Mouse (Mus musculus): Measurements from ENCODE around the gene Erfe. TPM values are rescaled to one million over a fixed set of nuclear protein-coding genes. Genes with fewer than 3 reads are reported as not detected.

The Erfe gene
- polyA plus RNA-seq, 1 experiment: not detected

DNA sequence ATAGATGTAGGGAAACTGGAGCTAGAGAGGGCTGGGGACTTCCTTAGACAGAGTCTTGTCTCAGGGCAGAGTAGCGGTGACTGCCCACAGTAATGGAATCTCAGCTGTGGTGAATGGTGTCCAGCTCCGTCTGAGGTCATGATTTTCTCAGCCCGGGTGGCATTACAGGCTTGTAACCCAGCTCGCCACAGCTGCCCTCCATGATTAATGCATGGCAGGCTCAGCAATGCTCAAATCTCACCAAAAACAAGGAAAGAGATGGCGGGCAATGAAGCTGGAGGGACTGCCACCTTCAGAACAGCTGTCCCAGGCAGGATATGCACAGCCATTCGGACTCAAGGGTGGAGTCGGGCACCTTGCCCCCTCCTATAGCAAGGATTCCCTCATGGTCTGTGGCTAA lies 28.9 kb upstream of the Erfe start:
- Histone ChIP-seq H3K4me1 (ENCODE audit: control insufficient read depth, insufficient read depth, low read length) (no peaks in the 10 kb centered on the region), H3K27me3 (ENCODE audit: control insufficient read depth, insufficient read depth, low read length) (no peaks in the 10 kb centered on the region), H3K27ac (ENCODE audit: insufficient read depth, low read length) (no peak overlapping the region), H3K4me3 (replicated peaks; ENCODE audit: insufficient read depth, low read depth, low read length) (no peak overlapping the region)
- no peak for DNase-seq
- TF ChIP-seq CTCF (IDR thresholded peaks at IDR 0.05; ENCODE audit: borderline replicate concordance, insufficient read depth, low read depth, low read length) (no peak), POLR2A (IDR thresholded peaks at IDR 0.05; ENCODE audit: borderline replicate concordance, insufficient read depth, low read length) (no peak)
- WGBS: 88% methylated on average over 7 of the region's 7 CpGs

DNA sequence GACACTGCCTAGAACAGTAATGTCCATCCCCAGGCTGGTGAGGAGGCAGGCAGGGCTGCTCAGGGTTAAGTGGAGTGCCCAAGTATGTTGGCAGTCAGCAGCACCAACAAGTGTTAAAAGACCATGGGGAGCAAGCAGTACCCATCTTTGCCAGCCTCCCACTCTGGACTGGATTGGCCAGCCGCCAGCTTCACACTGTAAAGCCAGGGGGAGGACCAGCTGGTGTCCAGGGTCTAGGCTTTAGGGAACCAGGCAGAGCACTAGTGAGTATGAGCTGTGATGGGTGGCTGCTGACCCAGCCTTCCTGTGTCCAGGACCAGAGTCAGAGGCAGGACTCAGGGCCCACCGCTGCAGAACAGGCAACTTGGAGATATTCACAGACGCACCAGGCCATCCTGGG lies 22.2 kb upstream of the Erfe start:
- H3K27ac ChIP-seq (ENCODE audit: insufficient read depth, low read length): no peak overlapping the region
- H3K4me1 ChIP-seq (ENCODE audit: control insufficient read depth, insufficient read depth, low read length): no peaks in the 10 kb centered on the region
- peak in 1 of 2 experiments; percentile 18 for DNase-seq
- no peak overlapping the region for H3K4me3 ChIP-seq (replicated peaks; ENCODE audit: insufficient read depth, low read depth, low read length)
- TF ChIP-seq CTCF (IDR thresholded peaks at IDR 0.05; ENCODE audit: borderline replicate concordance, insufficient read depth, low read depth, low read length) (no peak), POLR2A (IDR thresholded peaks at IDR 0.05; ENCODE audit: borderline replicate concordance, insufficient read depth, low read length) (no peak)
- H3K27me3 ChIP-seq (ENCODE audit: control insufficient read depth, insufficient read depth, low read length): peaks cover 2% of the 10 kb centered on the region; the same call in 1 of the 2 replicates
- 24% methylated on average over 3 of the region's 3 CpGs for WGBS

DNA sequence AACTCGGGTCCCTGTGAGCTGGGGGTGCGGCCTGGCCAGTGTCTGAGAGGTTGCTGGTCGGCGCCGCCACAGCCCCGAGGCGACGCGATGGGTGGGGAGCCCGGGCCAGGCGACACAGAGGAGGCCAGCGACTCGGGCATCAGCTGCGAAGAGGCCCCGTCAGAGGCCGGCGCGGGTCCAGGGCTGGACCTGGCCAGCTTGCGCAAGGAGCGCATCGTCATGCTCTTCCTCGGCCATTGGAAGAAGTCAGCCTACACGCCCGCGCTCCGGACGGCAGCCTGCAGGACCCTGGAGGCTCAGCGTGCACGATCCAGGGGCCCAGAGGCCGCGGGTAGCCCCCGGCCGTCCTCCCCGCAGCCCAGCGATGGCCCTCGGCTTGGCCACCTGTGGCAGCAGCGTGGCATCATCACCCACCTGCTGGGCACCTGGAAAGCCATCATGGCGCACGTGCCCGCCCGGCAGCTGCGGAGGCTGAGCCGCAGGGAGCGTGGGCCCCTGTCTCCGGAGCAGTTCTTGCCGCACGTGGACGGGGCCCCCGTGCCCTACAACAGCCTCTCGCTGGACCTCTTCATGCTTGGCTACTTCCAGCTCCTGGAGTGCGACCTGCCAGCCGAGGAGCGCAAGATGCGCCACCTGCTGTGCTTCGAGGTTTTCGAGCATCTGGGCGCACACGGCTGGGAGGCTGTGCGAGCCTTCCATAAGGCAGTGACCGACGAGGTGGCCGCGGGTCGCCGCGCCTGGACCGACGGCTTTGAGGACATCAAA lies 21.1 kb upstream of the Erfe start:
- 2% methylated on average over 68 of the region's 68 CpGs for WGBS
- Histone ChIP-seq H3K4me1 (ENCODE audit: control insufficient read depth, insufficient read depth, low read length) (no peaks in the 10 kb centered on the region), H3K4me3 (replicated peaks; ENCODE audit: insufficient read depth, low read depth, low read length) (no peak overlapping the region), H3K27me3 (ENCODE audit: control insufficient read depth, insufficient read depth, low read length) (peaks cover 2% of the 10 kb centered on the region; the same call in 1 of the 2 replicates), H3K27ac (ENCODE audit: insufficient read depth, low read length) (no peak overlapping the region)
- no peak for TF ChIP-seq CTCF (IDR thresholded peaks at IDR 0.05; ENCODE audit: borderline replicate concordance, insufficient read depth, low read depth, low read length)
- DNase-seq: peak; percentile 18 to 19

DNA sequence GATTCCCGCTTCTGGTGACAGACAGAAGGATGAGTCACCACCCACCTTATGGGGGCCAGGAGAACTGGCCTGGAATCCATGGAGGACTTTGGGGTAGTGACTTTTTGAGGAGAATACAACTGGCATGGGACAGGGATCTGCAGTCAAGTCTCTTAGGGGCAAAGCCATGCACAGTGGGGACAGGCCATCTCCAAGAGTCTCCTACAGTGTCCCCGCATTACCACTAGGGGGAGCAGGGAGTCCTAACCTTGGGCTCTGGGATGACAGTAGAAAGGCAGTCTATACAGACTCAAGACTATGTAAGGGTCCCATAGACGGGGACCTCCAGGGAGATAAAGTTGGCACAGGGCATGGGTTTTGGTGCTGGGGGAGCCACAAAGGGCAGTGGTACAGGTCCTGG lies 19.3 kb upstream of the Erfe start:
- peak; percentile 52 to 68 for DNase-seq
- no peak overlapping the region for H3K4me3 ChIP-seq (replicated peaks; ENCODE audit: insufficient read depth, low read depth, low read length)
- WGBS: 38% methylated on average over 3 of the region's 3 CpGs
- peaks cover 2% of the 10 kb centered on the region; the same call in 1 of the 2 replicates for H3K27me3 ChIP-seq (ENCODE audit: control insufficient read depth, insufficient read depth, low read length)
- TF ChIP-seq CTCF (IDR thresholded peaks at IDR 0.05; ENCODE audit: borderline replicate concordance, insufficient read depth, low read depth, low read length) (peak; percentile 89), POLR2A (IDR thresholded peaks at IDR 0.05; ENCODE audit: borderline replicate concordance, insufficient read depth, low read length) (no peak)
- H3K4me1 ChIP-seq (ENCODE audit: control insufficient read depth, insufficient read depth, low read length): no peaks in the 10 kb centered on the region
- no peak overlapping the region for H3K27ac ChIP-seq (ENCODE audit: insufficient read depth, low read length)

DNA sequence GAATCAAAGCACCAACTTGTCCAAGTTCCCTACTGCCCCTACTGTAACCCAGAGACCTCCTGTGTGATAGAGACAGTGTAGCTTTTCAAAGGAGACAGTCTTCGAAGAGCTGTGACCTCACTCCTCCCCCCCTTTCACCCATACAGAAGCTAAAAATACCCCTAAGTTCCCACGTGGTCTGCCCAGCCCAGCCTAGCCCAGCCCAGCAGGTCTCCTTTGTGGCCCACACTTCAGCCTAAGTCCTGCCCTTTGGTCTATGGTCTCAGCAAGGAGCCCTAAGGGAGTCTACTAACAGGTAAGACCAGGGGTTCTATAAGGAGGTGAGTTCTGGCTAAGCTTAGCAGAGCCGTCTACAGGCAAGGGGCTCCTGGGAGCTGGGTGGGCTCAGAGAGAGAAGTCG lies 15.4 kb upstream of the Erfe start, which contains the start of gene Klhl30:
Gene Klhl30, plus strand, starts transcription at position 176 of the 400 bp plus-strand sequence.
- TF ChIP-seq POLR2A (IDR thresholded peaks at IDR 0.05; ENCODE audit: borderline replicate concordance, insufficient read depth, low read length): no peak
- no peak for TF ChIP-seq CTCF (IDR thresholded peaks at IDR 0.05; ENCODE audit: borderline replicate concordance, insufficient read depth, low read depth, low read length)
- 63% methylated on average over 4 of the region's 4 CpGs for WGBS

DNA sequence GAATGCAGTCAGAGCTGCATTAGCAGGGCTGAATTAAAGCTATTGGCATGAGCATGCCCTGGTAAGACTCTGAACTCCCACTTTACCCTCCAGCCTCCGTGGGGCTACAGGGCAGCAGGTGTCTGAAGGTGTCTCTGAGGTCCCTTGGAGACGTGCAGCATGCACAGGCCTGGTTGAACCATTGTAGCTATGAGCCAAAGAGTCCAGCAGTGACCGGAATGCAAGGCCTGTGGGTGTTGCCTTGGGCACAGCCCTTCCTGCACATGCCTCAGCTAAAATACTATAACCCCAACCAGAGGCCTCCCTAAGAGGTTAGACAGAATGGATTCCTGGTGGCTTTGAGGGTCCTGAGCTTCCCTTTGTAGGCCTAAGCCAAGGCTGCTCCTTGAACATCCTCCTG lies 15.0 kb upstream of the Erfe start:
- Histone ChIP-seq H3K4me3 (replicated peaks; ENCODE audit: insufficient read depth, low read depth, low read length) (no peak overlapping the region), H3K27me3 (ENCODE audit: control insufficient read depth, insufficient read depth, low read length) (no peaks in the 10 kb centered on the region), H3K4me1 (ENCODE audit: control insufficient read depth, insufficient read depth, low read length) (no peaks in the 10 kb centered on the region), H3K27ac (ENCODE audit: insufficient read depth, low read length) (no peak overlapping the region)
- 76% methylated on average over 3 of the region's 3 CpGs for WGBS
- no peak for DNase-seq
- TF ChIP-seq POLR2A (IDR thresholded peaks at IDR 0.05; ENCODE audit: borderline replicate concordance, insufficient read depth, low read length) (no peak), CTCF (IDR thresholded peaks at IDR 0.05; ENCODE audit: borderline replicate concordance, insufficient read depth, low read depth, low read length) (no peak)

More for the DNA sequence above, 15.4 kb upstream of the Erfe start, which contains the start of gene Klhl30:
- H3K27me3 ChIP-seq (ENCODE audit: control insufficient read depth, insufficient read depth, low read length): no peaks in the 10 kb centered on the region
- no peak within 1 kb of the TSS for H3K27ac ChIP-seq (ENCODE audit: insufficient read depth, low read length)
- no peak within 1 kb of the TSS for H3K4me3 ChIP-seq (replicated peaks; ENCODE audit: insufficient read depth, low read depth, low read length)
- no peak for DNase-seq
- H3K4me1 ChIP-seq (ENCODE audit: control insufficient read depth, insufficient read depth, low read length): no peaks in the 10 kb centered on the region

DNA sequence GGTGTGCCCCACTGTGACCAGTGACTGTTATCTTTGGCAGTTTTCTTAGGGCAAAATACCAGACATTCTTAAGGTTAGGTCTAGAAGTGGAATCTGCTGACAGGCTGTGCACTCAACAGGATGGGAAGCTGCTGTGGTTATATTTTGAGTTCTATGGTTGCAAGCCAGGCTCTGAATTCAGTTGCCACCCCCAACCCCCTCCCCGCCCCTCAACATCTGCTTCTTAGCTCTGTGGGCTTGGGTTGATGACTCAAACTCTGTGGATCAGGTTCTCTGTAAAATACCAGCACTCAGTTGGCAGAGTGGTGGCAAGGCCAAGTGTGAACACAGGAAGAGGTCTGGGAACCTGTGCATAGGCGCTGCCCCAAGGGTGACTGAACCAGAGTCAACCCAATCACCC lies 14.0 kb upstream of the Erfe start:
- no peak for DNase-seq

DNA sequence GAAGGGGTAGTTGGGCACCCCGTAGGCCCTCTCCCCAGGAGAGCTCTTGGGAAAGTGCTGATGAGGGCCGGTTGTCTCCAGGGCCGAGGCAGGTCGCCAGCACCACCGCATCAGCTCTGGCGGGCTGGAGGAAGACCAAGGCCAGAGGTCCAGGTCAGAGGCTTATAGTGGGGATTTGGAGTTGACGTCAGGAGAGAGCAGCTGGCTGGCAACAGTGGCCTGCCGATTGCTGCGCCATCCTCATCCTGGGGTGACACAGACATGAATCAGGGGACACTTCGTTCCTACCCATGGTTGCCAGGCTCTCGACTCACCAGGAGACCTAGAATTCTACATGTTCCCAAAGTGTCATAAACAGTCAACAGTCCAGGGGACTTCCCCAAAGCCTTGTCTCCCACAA lies 10.1 kb upstream of the Erfe start:
- WGBS: 60% methylated on average over 11 of the region's 11 CpGs
- TF ChIP-seq CTCF (IDR thresholded peaks at IDR 0.05; ENCODE audit: borderline replicate concordance, insufficient read depth, low read depth, low read length): no peak
- TF ChIP-seq POLR2A (IDR thresholded peaks at IDR 0.05; ENCODE audit: borderline replicate concordance, insufficient read depth, low read length): no peak
- H3K27me3 ChIP-seq (ENCODE audit: control insufficient read depth, insufficient read depth, low read length): no peaks in the 10 kb centered on the region

More for the DNA sequence above, 14.0 kb upstream of the Erfe start:
- H3K4me1 ChIP-seq (ENCODE audit: control insufficient read depth, insufficient read depth, low read length): no peaks in the 10 kb centered on the region
- H3K27me3 ChIP-seq (ENCODE audit: control insufficient read depth, insufficient read depth, low read length): no peaks in the 10 kb centered on the region
- WGBS: 92% methylated on average over 2 of the region's 2 CpGs
- H3K27ac ChIP-seq (ENCODE audit: insufficient read depth, low read length): no peak overlapping the region
- TF ChIP-seq POLR2A (IDR thresholded peaks at IDR 0.05; ENCODE audit: borderline replicate concordance, insufficient read depth, low read length) (no peak), CTCF (IDR thresholded peaks at IDR 0.05; ENCODE audit: borderline replicate concordance, insufficient read depth, low read depth, low read length) (no peak)
- no peak overlapping the region for H3K4me3 ChIP-seq (replicated peaks; ENCODE audit: insufficient read depth, low read depth, low read length)

More for the DNA sequence above, 10.1 kb upstream of the Erfe start:
- DNase-seq: no peak
- H3K4me3 ChIP-seq (replicated peaks; ENCODE audit: insufficient read depth, low read depth, low read length): no peak overlapping the region
- H3K27ac ChIP-seq (ENCODE audit: insufficient read depth, low read length): no peak overlapping the region
- H3K4me1 ChIP-seq (ENCODE audit: control insufficient read depth, insufficient read depth, low read length): no peaks in the 10 kb centered on the region

All from cerebellum, adult 2 months (tissue).